Mouse (Mus musculus) right cerebral cortex, adult 18-20 months (tissue): ENCODE measurements around the gene Olfr1512.
"Not testable (repeated sequence)": the region's sequence is repeated elsewhere in the genome, so short reads cannot be mapped to it uniquely, and the experiment has no call there.

ENCODE experiments used
- DNase-seq: peaks from one replicate; pipeline ENCODE4 v3.0.0; 2022; ENCODE audit warnings: mixed read lengths

The Olfr1512 gene

DNA sequence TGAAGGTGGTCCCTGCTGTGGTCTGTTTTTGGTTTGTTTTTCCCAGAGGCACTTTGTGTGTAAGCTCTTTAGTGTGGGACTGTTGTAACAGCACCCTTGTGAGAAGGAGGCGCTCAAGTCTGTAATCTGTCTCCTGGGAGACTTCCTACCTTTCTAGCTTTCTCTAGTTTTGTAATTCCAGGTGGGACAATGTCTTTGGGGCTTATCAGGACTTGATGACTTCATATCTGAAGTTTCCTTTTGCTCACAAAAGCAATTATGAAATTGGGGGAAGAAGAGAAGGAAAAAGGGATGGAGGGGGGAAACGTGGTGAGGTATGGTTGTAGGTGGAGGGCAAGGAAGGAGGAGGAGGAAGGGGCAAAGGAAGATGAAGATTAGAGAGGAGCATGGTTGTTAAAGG is at the start of gene Olfr1512:
TSS of gene Olfr1512 (minus strand) at position 101 of the 400 bp plus-strand sequence.
- DNase-seq: no peak

DNA sequence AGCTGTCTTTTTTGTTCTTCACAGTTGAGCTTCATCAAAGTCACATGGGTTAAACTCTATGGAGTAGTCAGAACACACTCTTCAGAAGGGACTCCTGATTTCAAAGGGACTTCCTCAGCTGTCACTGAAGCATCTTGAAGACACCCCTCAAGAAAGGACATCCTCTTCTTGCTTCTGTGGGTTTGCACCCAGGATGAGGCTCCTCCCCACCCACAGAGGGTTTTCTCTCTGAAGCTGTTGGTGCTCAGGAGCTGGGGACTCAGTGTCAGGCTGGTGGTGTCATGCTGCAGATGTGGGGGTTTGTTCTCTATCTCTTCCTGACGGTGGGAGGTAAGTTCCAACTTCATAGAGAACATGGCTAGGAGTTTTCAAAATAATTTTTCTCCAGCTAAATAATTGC is 48.7 kb upstream of the Olfr1512 start:
- no peak for DNase-seq

DNA sequence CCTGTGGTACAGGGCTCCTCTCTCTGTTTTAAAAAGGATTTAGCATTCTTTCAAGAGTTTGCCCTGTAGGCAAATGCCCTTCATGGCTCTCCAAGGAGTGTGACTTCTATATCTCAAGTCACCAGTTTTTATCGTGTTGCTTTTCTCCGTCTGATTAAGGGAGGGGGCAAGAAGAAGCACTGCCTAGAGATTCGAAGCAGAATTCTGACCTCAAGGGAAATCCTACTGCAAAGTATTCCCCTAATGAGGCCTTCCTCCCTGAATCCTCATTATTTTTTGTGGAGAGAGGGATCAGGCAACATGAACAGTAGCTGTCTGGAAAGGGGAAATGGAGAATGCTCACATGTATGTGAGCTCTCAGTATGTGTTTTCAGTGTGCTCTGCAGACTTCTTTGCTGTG is 35.3 kb upstream of the Olfr1512 start, which contains the start of gene Olfr1510:
TSS of gene Olfr1510 (minus strand) at position 101 of the 400 bp plus-strand sequence.
- DNase-seq: no peak

DNA sequence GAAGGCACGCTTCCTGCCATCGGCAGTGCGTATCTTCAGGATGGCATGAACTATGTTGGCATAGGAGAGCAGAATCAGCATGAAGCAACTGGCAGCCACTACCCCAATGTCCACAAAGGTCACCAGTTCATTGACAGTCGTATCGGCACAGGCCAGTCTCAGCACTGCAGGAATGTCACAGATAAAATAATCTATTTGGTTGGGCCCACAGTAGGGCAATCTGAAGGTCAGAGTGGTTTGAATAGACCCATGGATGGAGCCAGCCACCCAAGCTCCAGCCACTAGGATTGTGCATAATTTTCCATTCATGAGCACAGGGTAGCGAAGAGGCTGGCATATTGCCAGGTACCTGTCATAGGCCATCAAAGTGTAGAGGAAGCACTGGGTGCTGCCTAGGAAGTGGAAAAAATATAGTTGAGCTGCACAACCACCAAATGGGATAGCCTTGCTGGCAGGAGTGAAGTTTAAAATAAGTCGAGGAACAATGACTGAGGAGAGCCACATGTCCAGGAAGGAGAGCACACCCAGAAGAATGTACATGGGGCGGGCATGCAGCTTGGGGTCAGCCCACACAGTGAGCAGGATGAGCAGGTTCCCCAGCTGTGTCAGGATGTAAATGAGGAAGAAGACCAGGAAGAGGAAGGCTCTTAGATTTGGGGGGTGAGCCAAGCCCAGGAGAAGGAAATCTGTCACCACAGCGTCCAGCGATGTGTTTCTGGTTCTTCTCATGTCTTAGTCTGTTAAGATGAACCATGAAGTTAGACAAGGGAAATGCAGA is 31.4 kb upstream of the Olfr1512 start:
- not testable (repeated sequence) for DNase-seq

DNA sequence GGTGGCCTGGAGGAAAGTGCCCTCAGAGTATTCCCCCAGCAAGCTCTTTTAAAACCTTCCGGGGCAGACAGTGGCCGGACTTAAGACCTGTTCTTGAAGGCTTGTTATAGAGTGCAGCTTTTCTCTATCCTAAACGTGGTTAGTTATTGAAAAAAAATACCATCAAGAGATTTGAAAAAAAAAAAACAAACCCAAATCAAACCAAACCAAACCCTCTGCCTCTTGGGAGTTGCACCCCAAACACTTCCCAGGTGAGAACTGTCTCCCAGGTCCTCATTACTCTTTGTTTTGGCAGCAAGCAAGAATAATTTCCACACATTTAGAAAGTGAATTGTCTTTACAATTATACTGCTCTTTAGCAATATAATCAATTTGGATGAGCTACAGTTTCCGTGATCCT is 18.3 kb upstream of the Olfr1512 start, which contains the start of gene Olfr1511:
TSS of gene Olfr1511 (minus strand) at position 101 of the 400 bp plus-strand sequence.
- DNase-seq: no peak

DNA sequence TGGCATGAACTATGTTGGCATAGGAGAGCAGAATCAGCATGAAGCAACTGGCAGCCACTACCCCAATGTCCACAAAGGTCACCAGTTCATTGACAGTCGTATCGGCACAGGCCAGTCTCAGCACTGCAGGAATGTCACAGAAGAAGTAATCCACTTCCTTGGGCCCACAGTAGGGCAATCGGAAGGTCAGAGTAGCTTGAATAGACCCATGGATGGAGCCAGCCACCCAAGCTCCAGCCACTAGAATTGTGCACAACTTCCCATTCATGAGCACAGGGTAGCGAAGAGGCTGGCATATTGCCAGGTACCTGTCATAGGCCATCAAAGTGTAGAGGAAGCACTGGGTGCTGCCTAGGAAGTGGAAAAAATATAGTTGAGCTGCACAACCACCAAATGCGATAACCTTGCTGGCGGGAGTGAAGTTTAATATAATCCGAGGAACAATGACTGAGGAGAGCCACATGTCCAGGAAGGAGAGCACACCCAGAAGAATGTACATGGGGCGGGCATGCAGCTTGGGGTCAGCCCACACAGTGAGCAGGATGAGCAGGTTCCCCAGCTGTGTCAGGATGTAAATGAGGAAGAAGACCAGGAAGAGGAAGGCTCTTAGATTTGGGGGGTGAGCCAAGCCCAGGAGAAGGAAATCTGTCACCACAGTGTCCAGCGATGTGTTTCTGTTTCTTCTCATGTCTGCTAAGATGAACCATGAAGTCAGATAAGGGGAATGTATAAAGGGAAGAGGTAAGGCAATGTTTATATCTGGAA is 11.3 kb upstream of the Olfr1512 start:
- DNase-seq: not testable (repeated sequence)

DNA sequence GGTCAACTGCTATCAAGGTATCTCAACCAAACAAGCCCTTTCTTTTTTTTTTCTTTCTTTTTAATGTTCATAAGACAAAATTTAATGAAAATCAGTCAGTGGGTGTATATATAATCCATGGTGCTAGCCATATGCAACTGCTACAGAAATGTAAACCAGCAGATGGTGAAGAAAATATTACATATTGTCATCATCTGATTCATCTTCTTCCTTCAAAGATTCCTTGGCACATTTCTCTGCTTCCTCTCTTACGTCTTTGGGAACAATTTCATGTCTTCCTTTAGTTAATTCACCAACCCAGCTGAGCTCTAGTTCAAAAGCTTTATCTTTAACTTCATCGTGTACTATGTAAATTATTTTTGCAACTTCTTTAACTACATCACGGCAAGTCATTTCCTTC is 10.2 kb downstream of the Olfr1512 start:
- no peak for DNase-seq

DNA sequence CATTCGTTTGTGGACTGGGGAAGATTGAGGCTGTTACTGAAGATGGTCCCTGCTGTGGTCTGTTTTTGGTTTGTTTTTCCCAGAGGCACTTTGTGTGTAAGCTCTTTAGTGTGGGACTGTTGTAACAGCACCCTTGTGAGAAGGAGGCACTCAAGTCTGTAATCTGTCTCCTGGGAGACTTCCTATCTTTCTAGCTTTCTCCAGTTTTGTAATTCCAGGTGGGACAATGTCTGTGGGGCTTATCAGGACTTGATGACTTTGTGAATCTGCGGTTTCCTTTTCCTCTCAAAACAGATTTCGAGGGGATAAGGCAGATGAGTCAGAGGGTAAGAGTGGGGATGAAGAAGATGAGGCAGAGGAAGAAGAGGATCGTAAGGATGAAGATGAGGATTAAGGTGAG is 22.7 kb downstream of the Olfr1512 start, which contains the start of gene Olfr1513:
TSS of gene Olfr1513 (minus strand) at position 101 of the 400 bp plus-strand sequence.
- no peak for DNase-seq

DNA sequence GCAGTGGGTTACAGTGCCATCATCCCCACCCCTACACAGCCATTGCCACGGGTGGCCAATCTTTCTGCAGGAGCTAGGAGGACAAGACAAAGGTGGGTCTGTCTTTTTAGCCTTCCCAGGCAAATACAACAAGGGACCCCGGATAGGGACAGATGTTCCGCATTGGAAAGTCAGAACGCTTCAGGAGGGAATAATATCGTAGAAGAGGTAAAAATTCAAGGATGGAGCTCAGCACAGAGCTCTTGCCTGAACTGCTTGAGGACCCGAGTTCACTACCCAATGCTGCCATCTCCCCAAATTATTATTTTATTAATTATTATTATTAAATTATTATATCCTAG is 39.5 kb downstream of the Olfr1512 start:
- no peak for DNase-seq

DNA sequence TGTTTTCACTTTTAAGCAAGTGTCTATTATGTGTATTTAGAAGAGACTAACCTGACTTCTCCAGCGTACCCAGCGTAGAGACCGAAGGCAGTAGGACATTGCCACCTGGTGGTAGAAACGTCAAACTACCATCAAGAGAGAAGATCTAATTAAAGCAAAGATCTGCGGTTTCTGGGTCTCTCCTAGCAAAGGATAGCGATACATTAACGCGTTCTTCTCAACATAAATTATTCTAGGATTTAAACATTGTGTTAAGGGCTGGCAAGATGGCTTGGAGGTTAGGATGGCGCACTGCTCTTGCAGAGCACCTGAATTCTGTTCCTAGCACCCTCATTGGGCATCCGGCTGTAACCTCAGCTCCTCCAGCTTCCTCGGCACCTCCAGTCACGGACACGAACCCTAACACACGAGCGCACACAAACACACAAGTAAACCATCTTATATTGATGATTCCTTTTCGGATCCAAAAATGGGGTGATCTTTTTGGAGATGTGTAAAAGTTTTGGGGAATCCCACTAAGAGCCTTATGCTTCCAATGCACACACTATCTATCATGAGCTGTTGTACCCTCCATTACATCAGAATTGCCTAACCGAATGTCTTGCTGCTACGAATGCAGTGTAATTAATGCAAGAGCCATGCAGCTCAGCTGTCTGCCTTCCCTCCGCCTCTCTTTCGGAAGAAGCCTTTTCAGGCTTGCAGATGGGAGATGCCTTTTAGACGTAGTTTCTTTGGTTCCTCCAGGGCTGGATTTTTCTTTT is 40.0 kb downstream of the Olfr1512 start:
- peak; percentile 77 for DNase-seq

DNA sequence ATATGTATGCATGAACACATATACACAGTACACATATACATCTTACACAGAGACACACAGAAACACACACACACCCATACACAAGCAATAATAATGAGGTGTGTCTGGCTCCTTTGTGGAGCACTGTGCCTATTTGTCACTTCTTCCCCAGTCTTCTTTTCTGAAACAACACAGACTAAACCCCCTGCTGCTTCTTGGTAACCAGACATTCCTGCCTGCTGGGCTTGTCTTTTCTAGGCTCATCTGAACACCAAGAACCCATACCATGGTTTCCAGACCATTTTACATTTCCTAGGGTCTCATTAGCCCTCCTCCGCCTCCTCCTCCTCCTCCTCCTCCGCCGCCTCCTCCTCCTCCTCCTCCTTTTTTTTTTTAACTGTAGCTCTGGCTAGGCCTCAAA is 46.8 kb downstream of the Olfr1512 start:
- no peak for DNase-seq

DNA sequence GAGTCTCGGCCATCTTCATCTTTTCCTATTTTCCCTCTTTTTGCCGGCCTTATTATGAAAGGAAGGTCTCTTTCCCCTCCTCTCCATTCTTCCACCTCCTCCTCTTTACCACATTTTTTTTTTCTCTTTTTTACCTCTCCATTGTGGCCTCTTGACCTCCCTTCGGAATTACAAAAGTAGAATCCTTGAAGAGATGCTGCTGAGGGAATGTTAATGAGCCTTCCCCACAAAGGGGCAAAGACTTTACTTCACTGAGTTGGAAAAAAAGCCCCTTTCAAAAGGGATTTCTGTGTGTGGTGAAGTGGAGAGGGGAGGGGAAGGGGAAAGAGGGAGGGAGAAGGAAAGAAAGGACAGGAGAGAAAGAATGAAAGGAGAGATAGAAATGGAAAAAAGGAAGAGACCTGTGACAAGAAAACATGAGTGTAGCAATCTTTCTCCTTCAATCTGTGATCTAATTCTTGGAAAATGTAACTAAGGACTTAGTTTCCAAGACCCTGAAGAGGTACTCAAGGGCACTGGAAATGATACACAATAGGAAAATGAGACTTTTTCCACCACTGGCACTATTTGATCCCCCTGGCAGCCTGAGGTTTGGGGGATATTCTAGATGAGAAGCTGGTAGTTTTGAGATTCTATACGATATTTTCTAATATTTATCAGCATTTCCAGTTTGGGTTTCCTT is 47.8 kb downstream of the Olfr1512 start:
- DNase-seq: no peak

DNA sequence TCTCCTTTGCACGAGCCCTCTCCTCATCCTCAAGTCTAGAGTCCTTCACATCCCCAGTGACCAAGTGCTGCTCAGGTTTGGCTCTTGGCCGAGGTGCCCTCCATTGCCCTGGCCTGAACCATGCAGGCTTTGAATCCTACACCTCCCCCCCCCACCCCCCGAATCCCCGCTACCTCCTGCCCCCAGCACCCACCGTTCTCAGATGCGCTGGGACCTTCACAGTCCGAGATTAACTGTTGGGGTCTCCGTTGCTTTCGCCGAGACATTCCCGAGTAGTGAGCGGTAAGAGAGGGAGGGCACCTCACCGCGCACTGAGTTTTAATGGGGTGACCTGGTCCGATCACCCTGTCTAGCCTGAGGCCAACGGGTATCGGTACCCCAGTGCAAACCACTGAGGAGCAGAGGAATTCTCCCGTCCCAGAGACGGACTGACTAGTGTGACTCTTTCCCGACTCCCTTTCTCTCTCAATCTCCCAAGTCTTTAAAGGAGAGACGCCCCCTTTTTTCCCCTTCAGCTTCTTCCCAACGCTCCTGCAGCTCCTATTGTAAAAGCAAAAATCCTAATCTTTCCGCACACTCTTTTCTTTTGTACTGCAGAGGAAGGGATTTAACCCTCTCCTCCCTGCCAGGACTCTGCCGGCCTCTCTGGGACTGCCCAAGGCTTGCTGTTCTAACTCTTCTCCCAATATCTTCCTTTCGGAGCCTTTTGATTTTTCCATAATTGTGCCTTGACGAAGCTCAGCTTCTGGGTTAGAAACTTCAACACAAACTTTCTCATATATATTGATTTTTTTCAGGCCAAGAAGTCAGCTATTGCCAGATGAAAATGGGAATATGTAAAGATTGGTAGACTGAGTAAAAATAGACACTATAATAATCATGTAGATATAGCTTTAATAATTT is 50.8 kb downstream of the Olfr1512 start, which contains the start of gene Sall2:
TSS of gene Sall2 (minus strand) at position 853 of the 903 bp plus-strand sequence.
- DNase-seq: no peak

DNA sequence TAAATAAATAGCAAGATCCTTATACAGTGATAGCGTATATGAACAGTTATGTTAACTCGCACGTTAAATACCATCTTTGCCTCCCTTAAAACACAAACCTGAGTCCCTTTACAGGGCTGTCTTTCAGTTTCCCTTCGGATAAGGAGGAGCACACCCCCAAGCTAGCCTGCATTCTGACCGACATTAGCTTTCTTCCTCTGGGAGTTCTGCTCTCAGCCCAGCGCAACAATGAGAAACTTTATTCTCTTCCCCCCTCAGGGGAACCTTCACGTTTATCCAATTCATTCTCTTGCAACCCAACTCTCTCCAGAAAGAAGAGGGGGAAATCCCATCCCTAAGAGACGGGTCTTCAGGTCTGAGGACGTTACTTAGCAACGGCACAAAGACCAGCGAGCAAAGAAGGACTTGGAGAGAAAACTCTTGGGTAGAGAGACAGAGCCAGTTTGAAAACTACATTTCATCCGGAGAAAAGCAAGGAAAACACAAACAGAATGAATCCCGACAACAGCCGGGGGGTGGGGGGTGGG is 51.5 kb downstream of the Olfr1512 start:
- no peak for DNase-seq

DNA sequence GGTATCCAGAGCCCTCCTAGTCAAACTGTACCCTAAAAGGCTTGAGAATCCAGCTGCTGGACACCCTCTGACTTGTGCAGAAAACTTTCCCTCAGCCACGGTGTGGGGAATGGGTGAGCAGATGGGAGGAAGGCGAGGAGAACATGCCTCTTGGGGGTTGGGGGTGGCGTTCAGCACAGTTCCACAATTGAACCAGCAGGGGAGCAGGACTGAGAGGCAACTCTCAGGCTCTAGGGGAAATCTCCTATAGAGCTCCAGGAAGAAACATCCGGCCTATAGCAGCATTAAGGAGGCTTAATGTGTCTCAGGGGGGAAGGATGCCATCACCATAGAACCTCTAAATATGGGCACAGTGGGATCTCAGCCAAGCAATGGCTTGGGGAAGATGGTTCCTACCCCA is 53.1 kb downstream of the Olfr1512 start:
- DNase-seq: no peak
